Mouse (Mus musculus) lung, postnatal 0 days (tissue): ENCODE results near the gene Nanos2. TPM values are rescaled to one million over a fixed set of nuclear protein-coding genes. Genes with fewer than 3 reads are reported as not detected.

Source experiments
- ATAC-seq: fragments of 200-750 bp; cut with Nextera tagmentation; 2 replicates; pipeline ENCODE4 v1.8.0; 2017; ENCODE audit warnings: moderate library complexity
- DNase-seq: peaks from one replicate; pipeline ENCODE4 v3.0.0-alpha.2; 2016; ENCODE audit warnings: low spot score
- H3K27ac ChIP-seq: fragments of 300-500 bp; sonication (generic); 2 replicates; pipeline ENCODE4 v1.5.1; 2014; ENCODE audit warnings: antibody characterized with exemption, mild to moderate bottlenecking, low read length, mixed read lengths
- H3K27me3 ChIP-seq: fragments of 300-500 bp; sonication (generic); replicated peaks from 2 replicates; pipeline ENCODE4 v1.6.1; 2014; ENCODE audit warnings: low read length, mixed read lengths; ENCODE audit not compliant: insufficient read depth
- H3K36me3 ChIP-seq: fragments of 300-500 bp; sonication (generic); 2 replicates; pipeline ENCODE4 v1.6.1; 2014; ENCODE audit warnings: low read length, mixed read lengths; ENCODE audit not compliant: insufficient read depth
- H3K4me1 ChIP-seq: fragments of 300-500 bp; sonication (generic); 2 replicates; pipeline ENCODE4 v1.6.1; 2014; ENCODE audit warnings: antibody characterized with exemption, low read depth, low read length, mixed read lengths; ENCODE audit not compliant: insufficient read depth
- H3K4me2 ChIP-seq: fragments of 300-500 bp; sonication (generic); replicated peaks from 2 replicates; pipeline ENCODE4 v1.6.1; 2014; ENCODE audit warnings: low read depth, mild to moderate bottlenecking, low read length, moderate library complexity, mixed read lengths
- H3K4me3 ChIP-seq: fragments of 300-500 bp; sonication (generic); 2 replicates; pipeline ENCODE4 v1.5.1; 2014; ENCODE audit warnings: low read depth, low read length
- H3K9ac ChIP-seq: fragments of 300-500 bp; sonication (generic); replicated peaks from 2 replicates; pipeline ENCODE4 v1.6.1; 2014; ENCODE audit warnings: low read depth, mild to moderate bottlenecking
- H3K9me3 ChIP-seq: fragments of 300-500 bp; sonication (generic); 2 replicates; pipeline ENCODE4 v1.6.1; 2016; ENCODE audit warnings: low read length, mixed read lengths
- CTCF ChIP-seq: IDR thresholded peaks from 2 replicates; pipeline ENCODE4 v1.5.1; 2016; ENCODE audit warnings: antibody characterized with exemption, mild to moderate bottlenecking
- EP300 ChIP-seq: IDR thresholded peaks from 2 replicates; pipeline ENCODE4 v1.6.1; 2016; ENCODE audit warnings: antibody characterized with exemption, mild to moderate bottlenecking, control low read depth
- WGBS: fragments of 180-500 bp; shearing (Covaris S2); extraction: QIAGEN DNeasy Blood & Tissue Kit; methylation state at CpG from one replicate; pipeline ENCODE4 v1.1.7; 2014; 5-methylcytosine and 5-hydroxymethylcytosine counted together
- polyA plus RNA-seq: library from polyadenylated mRNA; unstranded; fragments of >200 nt; fragmentation: Nextera tagmentation; extraction: Ambion mirVana; gene quantifications from 2 replicates; pipeline ENCODE4 v1.2.1, GENCODE M21; 2015

Nanos2 gene
- polyA plus RNA-seq, 1 experiment from 2014 or later = not detected

DNA sequence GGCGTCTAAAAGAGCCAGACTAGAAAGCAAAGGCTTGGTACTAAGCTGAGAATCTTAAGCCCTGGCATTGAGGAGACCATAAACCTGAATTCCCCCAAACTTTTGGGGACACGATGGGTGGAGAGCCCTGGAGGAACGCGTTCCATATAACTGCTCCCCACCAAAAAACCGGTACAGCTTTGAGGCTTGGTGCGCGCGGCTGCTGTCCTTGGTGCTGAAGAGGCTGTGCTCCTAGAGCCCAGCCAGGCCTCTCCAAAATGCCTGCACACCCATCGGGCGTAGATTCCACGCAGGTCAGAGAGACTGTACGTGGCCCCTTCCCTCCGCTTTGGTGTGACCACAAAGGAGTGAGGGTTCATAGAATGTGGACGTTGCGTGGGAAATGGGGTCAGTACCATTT, 35.8 kb upstream of the Nanos2 start:
- TF ChIP-seq CTCF (no peak), EP300 (no peak)
- Histone ChIP-seq H3K27ac (no peak overlapping the region), H3K4me1 (no peaks in the 10 kb centered on the region), H3K9ac (no peak overlapping the region), H3K36me3 (no peaks in the 10 kb centered on the region), H3K4me2 (no peak overlapping the region), H3K27me3 (no peaks in the 10 kb centered on the region), H3K4me3 (no peak overlapping the region), H3K9me3 (no peaks in the 10 kb centered on the region)
- WGBS = 20% methylated on average over 15 of the region's 15 CpGs
- ATAC-seq (no peak), DNase-seq (peak; percentile 58)

DNA sequence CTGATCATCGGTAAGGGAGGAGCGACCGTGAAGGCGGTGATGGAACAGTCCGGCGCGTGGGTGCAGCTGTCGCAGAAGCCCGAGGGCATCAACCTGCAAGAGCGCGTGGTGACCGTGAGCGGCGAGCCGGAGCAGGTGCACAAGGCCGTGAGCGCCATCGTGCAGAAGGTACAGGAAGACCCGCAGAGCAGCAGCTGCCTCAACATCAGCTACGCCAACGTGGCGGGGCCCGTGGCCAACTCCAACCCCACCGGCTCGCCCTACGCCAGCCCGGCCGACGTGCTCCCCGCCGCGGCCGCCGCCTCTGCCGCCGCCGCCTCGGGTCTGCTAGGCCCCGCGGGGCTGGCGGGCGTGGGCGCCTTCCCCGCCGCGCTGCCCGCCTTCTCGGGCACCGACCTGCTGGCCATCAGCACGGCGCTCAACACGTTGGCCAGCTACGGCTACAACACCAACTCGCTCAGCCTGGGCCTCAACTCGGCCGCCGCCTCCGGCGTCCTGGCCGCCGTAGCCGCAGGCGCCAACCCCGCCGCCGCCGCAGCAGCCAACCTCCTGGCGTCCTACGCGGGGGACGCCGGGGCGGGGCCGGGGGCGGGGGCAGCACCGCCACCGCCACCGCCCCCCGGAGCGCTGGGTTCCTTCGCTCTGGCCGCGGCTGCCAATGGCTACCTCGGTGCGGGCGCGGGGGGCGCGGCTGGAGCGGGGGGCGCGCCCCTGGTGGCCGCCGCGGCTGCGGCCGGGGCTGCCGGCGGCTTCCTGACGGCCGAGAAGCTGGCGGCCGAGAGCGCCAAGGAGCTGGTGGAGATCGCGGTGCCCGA, 29.4 kb upstream of the Nanos2 start:
- Histone ChIP-seq H3K27ac (peak overlapping the region; percentile 57; the same call in 1 of the 2 replicates), H3K4me3 (peak overlapping the region; percentile 51), H3K9me3 (no peaks in the 10 kb centered on the region), H3K4me2 (peak overlapping the region; percentile 93), H3K36me3 (no peaks in the 10 kb centered on the region), H3K27me3 (peaks cover 9% of the 10 kb centered on the region; the same call in 1 of the 2 replicates), H3K4me1 (no peaks in the 10 kb centered on the region), H3K9ac (peak overlapping the region; percentile 12; the same call in 1 of the 2 replicates)
- ATAC-seq = peak; percentile 90
- TF ChIP-seq CTCF (no peak; the same call in 1 of the 2 replicates), EP300 (no peak)
- DNase-seq = peak; percentile 81
- 2% methylated on average over 67 of the region's 107 CpGs for WGBS

DNA sequence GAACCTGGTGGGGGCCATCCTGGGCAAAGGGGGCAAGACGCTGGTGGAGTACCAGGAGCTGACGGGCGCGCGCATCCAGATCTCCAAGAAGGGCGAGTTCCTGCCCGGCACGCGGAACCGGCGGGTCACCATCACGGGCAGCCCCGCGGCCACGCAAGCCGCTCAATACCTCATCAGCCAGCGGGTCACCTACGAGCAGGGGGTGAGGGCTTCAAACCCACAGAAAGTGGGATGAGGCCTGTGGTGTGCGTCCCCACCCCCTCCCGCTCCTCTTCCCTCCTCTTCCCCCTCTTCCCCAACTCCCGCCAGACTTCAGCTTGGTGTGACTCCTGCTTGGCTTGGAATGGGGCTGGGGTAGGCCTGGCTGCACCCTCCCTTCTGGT, 28.8 kb upstream of the Nanos2 start:
- no peaks in the 10 kb centered on the region for H3K36me3 ChIP-seq
- no peak for TF ChIP-seq CTCF
- TF ChIP-seq EP300 = no peak
- H3K9ac ChIP-seq = no peak overlapping the region; the same call in 1 of the 2 replicates
- H3K9me3 ChIP-seq = no peaks in the 10 kb centered on the region
- H3K4me1 ChIP-seq = no peaks in the 10 kb centered on the region
- H3K27me3 ChIP-seq = peaks cover 13% of the 10 kb centered on the region; the same call in 1 of the 2 replicates
- peak; percentile 19 for DNase-seq
- H3K27ac ChIP-seq = peak overlapping the region; percentile 57
- H3K4me2 ChIP-seq = peak overlapping the region; percentile 93
- H3K4me3 ChIP-seq = peak overlapping the region; percentile 51
- ATAC-seq = no peak
- whole genome bisulfite sequencing = 5% methylated on average over 16 of the region's 21 CpGs

DNA sequence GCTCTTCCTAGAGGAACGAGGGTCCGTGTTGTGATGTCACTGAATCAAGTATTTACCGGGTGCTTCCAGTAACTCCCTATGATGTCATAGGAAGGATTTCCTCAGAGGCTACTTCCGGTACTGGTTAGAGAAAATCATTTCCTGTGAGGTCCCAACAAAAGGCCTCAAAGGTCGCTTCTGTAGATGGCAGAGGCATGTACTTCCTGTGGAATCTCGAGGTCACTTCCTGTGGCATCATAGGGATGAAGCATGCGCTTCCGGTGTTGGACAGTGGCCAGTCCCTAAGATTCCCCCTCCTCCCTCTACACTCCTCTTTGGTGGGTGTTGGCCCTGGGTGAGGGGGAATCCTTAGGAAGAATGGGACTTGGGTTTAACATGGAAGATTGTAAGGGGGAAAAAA, 27.8 kb upstream of the Nanos2 start:
- Histone ChIP-seq H3K27ac (peak overlapping the region; percentile 70), H3K27me3 (peaks cover 19% of the 10 kb centered on the region; the same call in 1 of the 2 replicates)
- WGBS = 32% methylated on average over 8 of the region's 8 CpGs

DNA sequence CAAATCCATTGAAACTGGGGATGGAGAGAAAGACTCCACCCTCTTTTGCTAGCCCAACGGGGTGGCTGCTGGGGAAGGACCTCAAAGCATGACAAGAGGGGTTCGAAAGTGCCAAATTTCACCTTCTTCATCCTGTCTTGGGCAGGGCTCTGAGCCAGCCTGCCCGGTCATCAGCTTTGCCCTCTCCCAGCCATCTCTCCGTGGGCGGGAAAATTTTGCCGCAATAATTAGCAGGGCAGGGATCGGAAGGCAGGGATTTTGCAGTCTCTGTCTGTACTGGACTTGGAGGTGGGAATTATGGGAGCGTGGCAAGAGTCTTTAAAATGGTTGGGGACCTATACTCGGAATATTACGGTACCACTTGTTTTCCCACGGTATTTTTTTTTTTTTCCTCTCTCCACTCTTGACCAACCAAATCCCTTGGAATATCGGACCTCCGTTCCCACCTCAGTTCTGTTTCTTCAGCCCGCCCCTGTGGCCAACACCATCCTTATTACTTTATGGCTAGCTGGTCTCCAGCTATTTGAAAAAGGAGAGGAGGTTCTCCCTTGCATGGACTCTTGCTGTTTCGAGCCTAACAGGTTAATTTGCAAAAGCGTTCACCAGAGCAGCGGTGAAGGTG, 24.9 kb upstream of the Nanos2 start:
- whole genome bisulfite sequencing = 6% methylated on average over 17 of the region's 17 CpGs

More for the DNA sequence above, 27.8 kb upstream of the Nanos2 start:
- H3K9ac ChIP-seq = no peak overlapping the region
- TF ChIP-seq CTCF (no peak), EP300 (peak; percentile 99)
- ATAC-seq = peak; percentile 72
- H3K4me1 ChIP-seq = no peaks in the 10 kb centered on the region
- H3K36me3 ChIP-seq = no peaks in the 10 kb centered on the region
- peak; percentile 78 for DNase-seq
- H3K9me3 ChIP-seq = no peaks in the 10 kb centered on the region
- no peak overlapping the region for H3K4me2 ChIP-seq
- H3K4me3 ChIP-seq = no peak overlapping the region

DNA sequence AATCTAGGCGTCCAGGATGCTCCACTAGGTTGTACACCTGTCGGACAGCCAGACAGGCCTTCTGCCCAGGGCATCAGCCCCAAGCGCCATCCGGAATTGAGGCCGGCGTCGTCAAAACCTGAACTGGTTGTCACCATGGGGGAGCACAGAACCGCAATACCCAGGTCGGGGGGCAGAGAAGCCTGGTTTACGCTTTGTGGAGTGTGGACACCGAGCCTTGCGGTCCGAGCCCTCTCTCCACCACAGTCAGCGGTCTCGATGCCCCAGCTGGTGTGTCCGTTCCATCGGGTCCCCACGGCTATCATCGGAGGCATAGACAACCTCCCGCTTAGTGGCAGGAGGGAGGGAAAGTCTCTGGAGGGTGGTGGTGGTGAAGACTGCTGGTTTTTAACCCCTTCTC, 24.4 kb upstream of the Nanos2 start:
- Histone ChIP-seq H3K9me3 (no peaks in the 10 kb centered on the region), H3K4me3 (no peak overlapping the region), H3K27me3 (peaks cover 21% of the 10 kb centered on the region; the same call in 1 of the 2 replicates), H3K9ac (no peak overlapping the region), H3K36me3 (no peaks in the 10 kb centered on the region), H3K4me2 (no peak overlapping the region), H3K4me1 (no peaks in the 10 kb centered on the region), H3K27ac (no peak overlapping the region)
- TF ChIP-seq EP300 (no peak), CTCF (no peak)
- DNase-seq (no peak), ATAC-seq (no peak)
- 6% methylated on average over 19 of the region's 20 CpGs for WGBS

More for the DNA sequence above, 24.9 kb upstream of the Nanos2 start:
- ATAC-seq (no peak), DNase-seq (no peak)
- Histone ChIP-seq H3K9me3 (no peaks in the 10 kb centered on the region), H3K4me2 (no peak overlapping the region), H3K36me3 (no peaks in the 10 kb centered on the region), H3K27me3 (peaks cover 21% of the 10 kb centered on the region; the same call in 1 of the 2 replicates), H3K4me3 (no peak overlapping the region), H3K27ac (no peak overlapping the region), H3K9ac (no peak overlapping the region), H3K4me1 (no peaks in the 10 kb centered on the region)
- no peak for TF ChIP-seq CTCF
- no peak for TF ChIP-seq EP300
